Mouse (Mus musculus): ENCODE data around the gene Fgfr2.
"Not testable (repeated sequence)": the region's sequence is repeated elsewhere in the genome, so short reads cannot be mapped to it uniquely, and the experiment has no call there.

The Fgfr2 gene

GRCm38 (mm10) chr7:130174525-130174924 is 2948.6 kb downstream of the Fgfr2 start:
- peak; percentile 40 to 55 for DNase-seq

GRCm38 (mm10) chr7:130173914-130174313 is 2949.2 kb downstream of the Fgfr2 start:
- peak in 1 of 2 experiments; percentile 46 for DNase-seq

GRCm38 (mm10) chr7:130170144-130170543 is 2953.0 kb downstream of the Fgfr2 start:
- DNase-seq: no peak

GRCm38 (mm10) chr7:130168296-130168695 is 2954.9 kb downstream of the Fgfr2 start:
- no peak for DNase-seq

- no peak for DNase-seq
Measured at GRCm38 (mm10) chr7:130167261-130167660, 2955.9 kb downstream of the Fgfr2 start.

- DNase-seq: no peak
Measured at GRCm38 (mm10) chr7:130166190-130166589, 2957.0 kb downstream of the Fgfr2 start.

GRCm38 (mm10) chr7:130165408-130165807 is 2957.7 kb downstream of the Fgfr2 start:
- DNase-seq: no peak

- peak in 1 of 2 experiments; percentile 22 for DNase-seq
Measured at GRCm38 (mm10) chr7:130162718-130163117, 2960.4 kb downstream of the Fgfr2 start.

GRCm38 (mm10) chr7:130161581-130161980 is 2961.6 kb downstream of the Fgfr2 start:
- peak; percentile 13 to 50 for DNase-seq

- no peak for DNase-seq
Measured at GRCm38 (mm10) chr7:130158845-130159244, 2964.3 kb downstream of the Fgfr2 start.

- DNase-seq: no peak
Measured at GRCm38 (mm10) chr7:130153363-130153969, 2969.7 kb downstream of the Fgfr2 start.

GRCm38 (mm10) chr7:130148906-130149305 is 2974.2 kb downstream of the Fgfr2 start:
- no peak for DNase-seq

GRCm38 (mm10) chr7:130147230-130147629 is 2975.9 kb downstream of the Fgfr2 start:
- no peak for DNase-seq

- no peak for DNase-seq
Measured at GRCm38 (mm10) chr7:130145211-130145610, 2977.9 kb downstream of the Fgfr2 start.

- DNase-seq: no peak
Measured at GRCm38 (mm10) chr7:130143371-130143770, 2979.8 kb downstream of the Fgfr2 start.

GRCm38 (mm10) chr7:130141088-130141873 is 2981.9 kb downstream of the Fgfr2 start:
- DNase-seq: no peak

- peak; percentile 23 to 45 for DNase-seq
Measured at GRCm38 (mm10) chr7:130134924-130135365, 2988.2 kb downstream of the Fgfr2 start.

GRCm38 (mm10) chr7:130134428-130134827 is 2988.7 kb downstream of the Fgfr2 start:
- not testable (repeated sequence) for DNase-seq

GRCm38 (mm10) chr7:130130226-130130625 is 2992.9 kb downstream of the Fgfr2 start:
- no peak for DNase-seq

- DNase-seq: peak; percentile 23 to 44
Measured at GRCm38 (mm10) chr7:130129359-130129960, 2993.7 kb downstream of the Fgfr2 start.

- DNase-seq: peak; percentile 31 to 51
Measured at GRCm38 (mm10) chr7:130121507-130121906, 3001.6 kb downstream of the Fgfr2 start.

- no peak for DNase-seq
Measured at GRCm38 (mm10) chr7:130119466-130119865, 3003.7 kb downstream of the Fgfr2 start.

- DNase-seq: no peak
Measured at GRCm38 (mm10) chr7:130118726-130119125, 3004.4 kb downstream of the Fgfr2 start.
